Mouse (Mus musculus): Measurements from ENCODE around the gene Anxa6. TPM values are rescaled to one million over a fixed set of nuclear protein-coding genes. Genes with fewer than 3 reads are reported as not detected.

Gene Anxa6
- total RNA-seq, 1 experiment from 2014 or later = 264 TPM

DNA sequence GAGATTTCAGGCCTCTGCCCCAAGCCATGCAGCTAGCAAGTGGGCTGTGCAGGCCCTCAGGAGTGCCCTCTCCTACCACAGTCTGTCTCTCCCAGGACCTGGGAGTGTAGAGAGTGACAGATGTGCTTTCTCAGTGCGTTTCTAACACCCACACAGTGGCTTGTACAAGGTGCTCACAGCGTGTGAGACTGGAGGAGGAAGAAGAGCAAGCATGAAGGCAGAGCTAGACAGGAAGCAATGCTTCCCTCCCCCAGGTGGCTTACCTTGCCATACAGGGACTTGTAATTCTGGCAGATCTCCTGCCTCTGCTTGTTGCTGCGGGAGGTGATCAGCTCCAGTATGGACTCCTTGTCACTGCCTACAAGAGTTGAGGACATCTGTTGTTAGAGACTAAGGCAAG, 21.8 kb downstream of the Anxa6 start:
- no peak for ATAC-seq (replicated peaks; ENCODE audit: insufficient number of reproducible peaks, low FRiP score, low TSS enrichment, poor library complexity, severe bottlenecking)

DNA sequence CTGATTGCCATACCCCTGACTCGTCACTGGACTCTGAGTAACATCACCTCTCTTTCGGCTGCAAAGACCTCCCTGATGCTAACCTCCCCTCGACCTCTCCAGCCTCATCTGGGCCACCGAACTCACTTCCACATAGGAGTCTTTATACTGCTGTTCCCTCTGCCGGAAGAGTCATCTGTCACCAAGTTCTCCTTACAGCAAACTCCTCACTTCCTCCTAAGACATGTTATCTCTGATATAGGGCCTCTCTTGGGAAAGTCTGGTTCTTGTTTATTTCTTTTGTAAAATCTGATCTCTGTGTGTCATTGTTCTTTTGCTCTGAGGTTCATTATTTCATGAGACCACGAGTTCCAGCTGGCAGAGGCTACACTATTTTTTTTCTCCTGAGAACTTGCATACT, 25.0 kb downstream of the Anxa6 start:
- peak; percentile 54 for ATAC-seq (replicated peaks; ENCODE audit: insufficient number of reproducible peaks, low FRiP score, low TSS enrichment, poor library complexity, severe bottlenecking)

DNA sequence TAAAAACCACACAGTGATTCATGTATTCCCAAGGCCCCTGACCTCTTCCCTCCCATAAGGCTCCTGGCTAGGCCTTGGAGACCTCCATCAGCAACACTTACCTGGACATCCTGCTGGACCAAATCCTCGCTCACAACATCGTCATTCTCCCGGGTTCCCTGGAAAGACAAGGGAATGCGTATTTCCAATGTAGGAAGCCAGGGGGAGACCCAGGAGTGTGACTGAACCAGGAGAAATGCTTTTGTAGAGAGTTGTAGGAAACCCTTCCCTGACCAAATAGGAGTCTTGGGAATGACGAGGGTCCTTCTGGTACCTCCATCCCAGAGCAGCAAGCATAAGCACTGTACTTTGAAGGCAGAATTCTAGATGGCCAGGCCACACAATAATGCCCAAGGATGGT, 27.6 kb downstream of the Anxa6 start:
- ATAC-seq (replicated peaks; ENCODE audit: insufficient number of reproducible peaks, low FRiP score, low TSS enrichment, poor library complexity, severe bottlenecking) = no peak

DNA sequence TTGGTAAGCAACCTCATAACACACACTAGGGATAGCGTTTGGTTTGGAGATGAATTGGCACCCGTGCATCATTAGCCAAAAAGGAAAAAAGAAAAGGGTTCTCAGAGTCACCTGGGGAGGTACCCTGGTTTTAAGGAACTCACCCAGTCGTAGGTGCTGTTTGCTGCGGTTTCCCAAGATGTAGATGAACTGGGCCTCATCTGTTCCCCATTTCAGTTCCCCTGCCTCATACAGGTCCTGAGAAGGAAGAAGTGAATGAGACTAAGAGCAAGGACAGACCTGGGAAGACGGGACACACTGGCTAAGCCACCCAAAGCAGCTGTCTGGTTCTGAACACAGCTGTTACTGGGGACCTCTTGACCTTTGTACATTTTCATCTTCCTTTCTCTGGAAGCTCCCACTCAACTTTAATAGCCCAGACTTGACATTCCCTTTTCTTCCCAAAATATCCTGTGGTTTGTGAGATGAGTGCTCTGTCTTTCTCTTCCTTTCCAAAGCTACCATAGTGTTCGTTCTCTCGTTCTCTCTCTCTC, 28.2 kb downstream of the Anxa6 start:
- peak; percentile 49; the same call in 1 of the 2 replicates for ATAC-seq (replicated peaks; ENCODE audit: insufficient number of reproducible peaks, low FRiP score, low TSS enrichment, poor library complexity, severe bottlenecking)

DNA sequence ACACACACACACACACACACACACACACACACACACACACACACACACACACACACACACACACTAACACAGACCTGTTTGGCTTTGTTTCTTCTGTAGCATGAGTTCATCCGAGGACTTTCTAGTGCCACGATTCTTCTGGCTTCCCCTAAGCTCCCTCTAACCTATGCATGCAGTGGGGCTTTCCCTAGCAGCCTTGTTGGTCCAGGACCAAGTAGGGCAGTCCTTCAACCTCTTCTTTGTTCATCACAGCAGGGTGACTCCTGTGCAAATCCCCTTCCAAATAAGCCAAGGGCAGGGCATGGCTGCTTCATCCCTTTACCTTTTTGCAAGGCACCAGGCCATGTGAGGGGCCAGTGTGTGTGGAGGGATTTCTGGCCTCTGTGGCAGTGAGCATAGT, 34.5 kb downstream of the Anxa6 start:
- ATAC-seq (replicated peaks; ENCODE audit: insufficient number of reproducible peaks, low FRiP score, low TSS enrichment, poor library complexity, severe bottlenecking) = no peak

DNA sequence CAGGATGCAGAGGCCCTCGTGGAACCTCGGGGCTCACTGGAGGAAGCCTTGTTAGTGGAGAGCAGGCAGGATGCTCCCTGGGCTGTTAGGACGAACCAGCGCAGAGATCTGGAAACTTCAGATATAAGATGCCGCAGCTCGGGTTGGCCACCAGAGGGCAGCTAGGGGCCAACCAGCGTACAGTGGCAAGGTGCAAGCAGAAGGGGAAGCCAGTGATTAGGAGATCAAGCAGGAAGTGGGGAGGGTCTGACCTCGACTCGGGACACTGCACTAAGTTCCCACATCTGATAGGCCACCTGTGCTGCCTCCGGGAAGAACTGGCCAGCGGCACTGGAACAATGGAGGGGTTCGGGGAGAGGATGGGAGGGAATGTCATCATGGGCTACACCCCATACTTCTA, 35.0 kb downstream of the Anxa6 start:
- ATAC-seq (replicated peaks; ENCODE audit: insufficient number of reproducible peaks, low FRiP score, low TSS enrichment, poor library complexity, severe bottlenecking) = peak; percentile 91

DNA sequence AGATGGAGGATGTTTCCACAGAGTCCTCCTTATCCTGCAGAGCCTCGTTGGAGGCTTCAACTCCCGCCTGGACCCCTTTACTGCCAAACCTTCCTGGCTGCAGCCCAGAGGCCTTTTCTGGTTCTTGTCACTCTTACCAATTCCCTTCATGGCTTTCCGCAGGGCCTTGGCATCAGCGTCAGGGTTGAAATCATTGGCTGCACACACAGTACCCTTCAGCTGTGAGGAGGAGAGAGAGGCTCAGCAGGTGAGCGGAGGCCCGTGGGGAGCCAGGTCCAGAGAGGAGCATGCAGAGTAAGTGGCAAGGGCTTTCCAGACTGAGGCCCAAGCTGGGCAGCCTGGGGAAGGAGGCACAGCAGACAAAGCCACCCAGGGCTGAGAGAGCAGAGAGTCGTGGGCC, 37.1 kb downstream of the Anxa6 start:
- no peak for ATAC-seq (replicated peaks; ENCODE audit: insufficient number of reproducible peaks, low FRiP score, low TSS enrichment, poor library complexity, severe bottlenecking)

DNA sequence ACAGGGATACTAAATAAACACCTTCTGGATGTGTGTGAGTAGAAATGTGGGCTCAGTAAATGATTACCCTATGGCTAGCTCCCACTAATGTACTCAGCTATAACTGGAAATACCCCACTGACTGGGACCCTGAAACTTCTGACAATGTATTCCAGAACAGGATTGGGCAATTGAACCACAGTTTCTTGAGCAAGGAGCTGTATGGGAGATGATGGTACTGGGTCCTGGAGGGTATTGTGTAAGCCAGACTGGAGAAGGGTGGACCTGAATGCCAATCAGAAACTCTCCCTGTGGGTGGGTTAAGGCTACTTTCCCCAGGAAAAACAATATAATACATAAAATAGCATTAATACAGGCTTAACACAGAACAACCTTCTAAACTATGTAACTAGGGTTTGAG, 43.3 kb downstream of the Anxa6 start:
- ATAC-seq (replicated peaks; ENCODE audit: insufficient number of reproducible peaks, low FRiP score, low TSS enrichment, poor library complexity, severe bottlenecking) = no peak

DNA sequence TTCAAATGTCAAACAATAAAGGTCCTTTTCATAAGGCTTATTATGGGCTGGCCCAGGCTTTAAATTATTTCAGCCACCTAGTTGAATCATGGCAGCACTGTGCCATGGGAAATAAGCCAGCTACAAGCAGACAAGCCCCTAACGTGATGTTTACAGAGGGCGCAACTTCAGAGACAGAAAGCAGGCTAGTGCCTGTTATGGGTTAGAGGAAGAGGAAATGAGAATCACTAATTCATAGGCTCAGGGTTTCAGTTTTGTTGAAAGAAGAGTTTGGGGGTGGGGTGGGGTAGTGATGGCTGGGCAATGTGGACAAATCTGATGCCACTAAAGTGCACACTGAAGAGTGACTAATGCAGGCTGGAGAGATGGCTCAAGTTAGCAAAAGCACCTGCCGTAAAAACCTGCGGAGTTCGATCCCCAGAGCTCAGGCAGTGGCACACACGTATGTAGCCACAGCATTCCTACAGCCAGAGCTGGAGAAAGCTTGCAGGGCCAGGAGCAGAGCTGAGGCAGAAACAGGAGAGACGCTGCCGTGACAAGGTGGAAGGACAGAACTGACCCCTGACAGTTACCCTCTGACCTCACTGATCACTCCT, 44.4 kb downstream of the Anxa6 start:
- 0 out of 2 replicates have a peak, but pooled peaks have one; percentile 23 for ATAC-seq (replicated peaks; ENCODE audit: insufficient number of reproducible peaks, low FRiP score, low TSS enrichment, poor library complexity, severe bottlenecking)

DNA sequence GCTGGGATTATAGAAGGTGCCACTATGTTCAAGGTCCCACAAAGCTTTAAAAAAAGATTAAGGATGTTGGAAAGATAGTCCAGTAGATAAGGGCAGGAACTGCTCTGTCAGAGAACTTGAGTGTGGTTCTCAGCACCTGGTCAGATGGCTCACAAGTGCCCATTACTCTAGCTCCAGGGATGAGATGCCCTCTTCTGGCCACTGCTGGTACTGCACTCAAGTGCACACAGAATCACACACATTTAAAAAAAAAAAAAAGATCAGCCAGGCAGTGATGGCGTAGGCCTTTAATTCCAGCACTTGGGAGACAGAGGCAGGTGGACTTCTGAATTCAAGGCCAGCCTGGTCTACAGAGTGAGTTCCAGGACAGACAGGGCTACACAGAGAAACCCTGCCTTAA, 45.3 kb downstream of the Anxa6 start:
- no peak; the same call in 1 of the 2 replicates for ATAC-seq (replicated peaks; ENCODE audit: insufficient number of reproducible peaks, low FRiP score, low TSS enrichment, poor library complexity, severe bottlenecking)

DNA sequence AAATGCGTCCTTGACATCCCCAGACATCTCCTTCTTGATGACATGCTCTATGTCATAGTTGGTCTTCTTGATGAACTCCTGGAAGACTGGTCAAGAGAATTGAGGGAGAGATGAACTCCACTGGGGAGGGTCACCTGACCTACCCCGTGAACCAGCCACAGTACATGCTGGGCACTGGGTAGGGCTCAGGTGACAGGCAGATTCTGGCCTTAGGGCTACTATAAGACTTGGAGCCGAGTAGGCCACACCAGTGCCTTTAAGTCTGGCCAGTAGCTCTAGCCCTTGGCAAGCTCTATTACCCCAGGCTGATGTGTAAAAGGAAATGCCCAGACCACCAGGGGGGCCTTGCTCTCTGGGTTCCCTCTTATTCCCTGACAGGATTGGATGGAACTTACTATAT, 48.2 kb downstream of the Anxa6 start:
- no peak for ATAC-seq (replicated peaks; ENCODE audit: insufficient number of reproducible peaks, low FRiP score, low TSS enrichment, poor library complexity, severe bottlenecking)

DNA sequence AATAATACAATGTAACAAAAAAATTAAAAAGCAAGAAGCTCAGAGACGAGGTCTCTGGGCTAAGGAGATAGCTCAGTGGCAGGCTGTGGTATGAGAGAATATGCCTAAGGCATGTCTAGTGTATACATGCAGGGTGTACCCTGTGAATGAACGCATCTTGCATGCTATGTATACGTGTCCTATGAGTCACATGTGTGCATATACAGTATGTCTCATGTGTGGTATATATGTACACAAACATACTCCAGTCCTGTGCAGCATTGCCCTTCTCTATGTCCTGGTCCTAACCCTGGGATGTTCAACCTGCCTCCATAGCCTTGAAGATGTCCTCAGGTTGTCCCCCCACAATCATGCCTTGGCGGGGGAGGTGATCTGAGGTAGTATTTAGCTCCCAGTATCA, 48.7 kb downstream of the Anxa6 start:
- no peak for ATAC-seq (replicated peaks; ENCODE audit: insufficient number of reproducible peaks, low FRiP score, low TSS enrichment, poor library complexity, severe bottlenecking)

DNA sequence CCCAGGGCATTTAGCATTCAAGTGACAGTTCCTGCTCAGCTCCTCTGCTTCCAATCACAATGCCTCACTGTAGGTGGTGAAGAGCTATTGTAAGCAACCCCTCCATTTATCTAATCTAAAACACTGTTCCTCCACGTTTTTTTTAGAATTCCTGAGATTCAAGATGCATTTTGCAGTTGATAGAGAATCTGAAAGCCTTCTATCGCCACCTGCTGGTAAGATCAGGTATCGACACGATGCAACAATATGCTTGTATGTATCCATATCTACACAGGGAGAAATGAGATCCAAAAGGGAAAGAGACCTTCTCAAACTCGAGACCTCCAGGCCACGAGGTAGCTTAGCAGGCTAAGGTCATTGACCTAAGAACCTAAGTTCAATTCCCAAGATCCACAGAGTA, 49.2 kb downstream of the Anxa6 start:
- ATAC-seq (replicated peaks; ENCODE audit: insufficient number of reproducible peaks, low FRiP score, low TSS enrichment, poor library complexity, severe bottlenecking) = no peak

DNA sequence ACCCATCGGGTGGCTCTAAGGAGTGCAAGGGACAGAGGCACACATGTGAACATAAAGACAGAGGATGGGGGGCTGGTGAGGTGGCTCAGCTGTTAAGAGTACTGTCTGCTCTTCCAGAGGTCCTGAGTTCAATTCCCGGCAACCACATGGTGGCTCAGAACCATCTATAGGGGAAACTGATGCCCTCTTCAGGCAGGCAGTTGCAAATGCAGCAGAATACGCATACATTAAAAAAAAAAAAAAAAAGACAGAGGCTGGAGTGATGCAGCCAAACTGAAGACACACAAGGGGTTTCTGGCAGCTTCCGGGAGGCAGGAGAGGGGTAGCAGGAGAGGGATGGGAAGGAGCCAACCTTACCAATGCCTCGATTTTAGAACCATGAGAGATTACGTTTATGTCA, 50.7 kb downstream of the Anxa6 start:
- ATAC-seq (replicated peaks; ENCODE audit: insufficient number of reproducible peaks, low FRiP score, low TSS enrichment, poor library complexity, severe bottlenecking) = no peak

DNA sequence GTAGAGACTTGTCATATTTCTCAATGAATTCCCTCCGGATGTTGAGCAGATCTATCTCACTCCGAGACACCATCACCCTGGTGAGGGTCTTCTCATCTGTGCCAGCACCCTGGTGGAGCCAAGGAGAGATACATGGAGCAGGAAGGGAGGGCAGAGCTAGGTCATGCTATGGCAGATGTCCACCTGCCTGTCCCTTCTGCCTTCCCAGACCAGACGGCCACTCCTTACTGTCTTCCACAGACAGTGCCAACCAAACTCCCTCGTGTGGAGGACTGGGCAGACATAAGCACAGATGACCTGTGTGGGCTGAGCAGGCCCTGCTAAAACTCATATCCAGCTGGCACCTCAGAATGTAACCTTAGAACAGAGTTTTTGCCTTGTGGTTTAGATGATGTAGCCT, 51.6 kb downstream of the Anxa6 start:
- ATAC-seq (replicated peaks; ENCODE audit: insufficient number of reproducible peaks, low FRiP score, low TSS enrichment, poor library complexity, severe bottlenecking) = no peak

DNA sequence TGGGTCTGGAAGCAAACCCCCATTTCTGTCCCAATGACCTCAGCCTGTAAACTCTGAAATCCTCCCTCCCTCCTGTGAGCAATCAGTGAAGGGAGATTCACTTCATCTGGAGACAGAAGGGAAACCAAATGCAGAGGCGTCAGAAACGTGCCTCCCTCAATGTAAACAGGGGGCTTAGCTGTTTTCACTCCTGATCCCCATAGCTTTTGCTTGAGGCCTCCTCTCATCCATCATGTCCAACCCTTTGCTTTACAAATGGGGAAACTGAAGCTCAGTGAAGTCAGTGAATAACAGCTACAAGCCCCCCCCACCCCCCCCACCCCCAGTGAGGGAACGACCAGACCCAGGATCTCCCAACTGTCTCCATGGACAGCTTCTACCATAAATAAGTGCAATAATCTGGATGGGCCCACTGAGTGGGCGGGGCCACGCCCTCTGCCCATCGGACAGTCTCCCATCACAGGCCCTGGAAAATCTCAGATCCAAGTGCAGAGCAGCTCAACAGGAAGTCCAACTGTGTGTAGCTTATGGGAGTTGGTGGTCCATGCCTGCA, 55.8 kb downstream of the Anxa6 start:
- no peak for ATAC-seq (replicated peaks; ENCODE audit: insufficient number of reproducible peaks, low FRiP score, low TSS enrichment, poor library complexity, severe bottlenecking)

DNA sequence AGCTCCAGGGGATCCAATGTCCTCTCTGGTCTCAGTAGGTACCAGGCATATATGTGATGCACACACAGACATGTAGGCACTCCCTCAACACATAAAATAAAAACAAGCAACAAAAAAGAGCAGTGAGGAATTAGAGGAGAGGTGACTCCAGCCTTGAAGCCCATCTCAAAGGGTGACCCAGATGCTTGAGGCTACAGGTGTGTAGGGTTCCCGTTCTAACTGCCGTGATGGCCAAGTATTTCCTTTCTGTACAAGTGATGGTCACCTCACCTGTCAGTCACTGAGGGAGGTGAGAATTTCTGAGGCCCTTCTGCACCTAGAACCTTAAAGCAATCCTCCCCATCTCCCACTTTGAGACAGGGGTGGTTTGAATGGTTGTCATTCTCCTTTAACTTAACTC, 56.9 kb downstream of the Anxa6 start:
- ATAC-seq (replicated peaks; ENCODE audit: insufficient number of reproducible peaks, low FRiP score, low TSS enrichment, poor library complexity, severe bottlenecking) = no peak

DNA sequence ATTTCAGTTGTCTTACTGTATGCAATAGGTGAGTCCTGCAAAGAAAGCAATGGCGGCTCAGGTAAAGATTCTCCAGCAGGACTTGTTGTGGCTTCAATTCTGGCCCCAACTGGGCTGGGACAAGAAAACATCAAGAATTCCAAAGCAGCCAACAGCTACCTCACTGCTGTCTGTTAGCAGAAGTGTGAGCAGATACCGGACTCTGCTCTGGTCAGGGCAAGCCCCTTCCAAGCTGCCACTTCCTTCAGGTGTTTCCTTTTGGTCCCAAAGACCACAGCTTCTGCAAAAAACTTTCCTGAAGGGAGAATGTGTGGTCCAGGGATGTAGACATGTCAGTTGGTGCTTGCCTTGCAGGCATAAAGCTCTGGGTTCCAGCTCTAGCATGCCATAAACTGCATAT, 57.5 kb downstream of the Anxa6 start:
- ATAC-seq (replicated peaks; ENCODE audit: insufficient number of reproducible peaks, low FRiP score, low TSS enrichment, poor library complexity, severe bottlenecking) = no peak

DNA sequence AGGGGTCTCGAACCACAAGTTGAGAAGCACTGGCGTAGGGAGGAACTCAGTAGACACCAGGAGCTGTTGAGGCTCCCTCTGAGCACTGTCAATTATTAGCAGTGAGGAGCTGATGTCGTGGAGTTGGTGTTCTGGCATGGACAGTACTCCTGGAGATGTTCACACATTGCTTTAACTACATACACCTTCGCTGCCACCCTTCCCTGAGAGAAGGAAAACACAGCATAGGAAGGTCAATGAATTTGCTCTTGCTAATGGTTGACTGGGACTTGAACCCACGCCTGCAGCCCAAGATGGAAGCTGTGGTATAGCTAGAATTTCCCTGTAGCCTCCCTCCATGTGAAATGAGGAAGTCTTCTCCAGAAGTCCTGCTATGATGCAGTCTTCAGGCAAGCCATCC, 57.9 kb downstream of the Anxa6 start:
- ATAC-seq (replicated peaks; ENCODE audit: insufficient number of reproducible peaks, low FRiP score, low TSS enrichment, poor library complexity, severe bottlenecking) = no peak

DNA sequence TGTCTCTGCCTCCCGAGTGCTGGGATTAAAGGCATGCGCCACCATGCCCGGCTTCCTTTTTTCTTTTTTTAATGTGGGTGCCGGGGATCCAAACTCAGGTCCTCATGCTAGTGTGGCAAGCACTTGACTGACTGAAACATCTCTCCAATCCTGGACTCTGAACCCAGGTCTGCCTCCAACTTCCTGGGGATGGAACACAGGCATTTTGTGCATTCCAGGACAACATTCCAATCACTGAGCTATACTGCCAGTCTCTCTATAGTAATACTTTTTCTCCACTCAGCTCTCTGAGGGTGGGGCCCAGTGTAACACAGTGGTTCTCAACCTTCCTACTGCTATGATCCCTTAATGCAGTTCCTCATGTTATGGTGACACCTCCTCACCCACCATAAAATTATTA, 58.6 kb downstream of the Anxa6 start:
- no peak for ATAC-seq (replicated peaks; ENCODE audit: insufficient number of reproducible peaks, low FRiP score, low TSS enrichment, poor library complexity, severe bottlenecking)
